Mouse (Mus musculus): ENCODE measurements around the gene Tmem43. TPM values are rescaled to one million over a fixed set of nuclear protein-coding genes. Genes with fewer than 3 reads are reported as not detected.

Tmem43 gene
- total RNA-seq, 2 experiments from 2014 or later, result 28.7 to 31.8 TPM

DNA sequence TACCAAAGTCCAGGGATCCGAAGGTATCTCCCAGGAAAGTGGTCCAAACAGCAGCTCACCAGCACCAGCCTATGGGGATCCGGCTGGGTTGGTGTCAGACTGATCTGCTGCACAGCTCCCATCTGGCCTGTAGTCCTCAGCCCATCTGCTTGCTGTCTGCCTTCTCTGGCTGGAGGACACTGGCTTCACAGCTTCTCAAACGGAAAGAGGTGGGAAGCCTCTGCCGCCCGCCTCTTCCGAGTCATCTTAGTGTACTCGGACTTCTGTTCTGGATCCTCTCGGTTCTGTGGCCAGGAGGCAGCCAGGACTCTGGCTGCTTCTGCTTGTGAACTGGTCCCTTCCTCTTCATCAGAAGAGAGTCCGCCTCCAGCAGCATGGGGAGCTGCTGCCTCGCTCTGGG, 16.4 kb downstream of the Tmem43 start:
- DNase-seq, result peak; percentile 50 to 60

DNA sequence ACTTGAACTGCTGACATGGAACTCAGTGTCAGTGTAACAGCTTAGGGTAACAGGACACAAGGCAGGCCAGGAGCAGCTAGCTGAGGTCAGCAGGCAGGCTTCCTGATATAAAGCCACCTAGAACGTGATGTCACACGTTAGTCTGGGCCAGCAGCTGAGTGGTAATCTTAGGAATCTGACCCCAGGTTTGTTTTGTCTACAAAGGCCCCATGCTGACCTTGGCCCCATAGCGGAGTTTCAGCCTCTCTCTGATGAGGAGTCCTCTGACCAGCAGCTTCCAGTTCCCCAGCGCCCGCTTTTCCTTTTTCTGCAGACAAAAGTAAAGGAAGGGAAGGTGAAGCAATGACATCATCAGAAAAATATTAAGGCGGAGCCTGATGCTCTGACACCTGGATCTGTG, 17.5 kb downstream of the Tmem43 start:
- DNase-seq, result no peak

DNA sequence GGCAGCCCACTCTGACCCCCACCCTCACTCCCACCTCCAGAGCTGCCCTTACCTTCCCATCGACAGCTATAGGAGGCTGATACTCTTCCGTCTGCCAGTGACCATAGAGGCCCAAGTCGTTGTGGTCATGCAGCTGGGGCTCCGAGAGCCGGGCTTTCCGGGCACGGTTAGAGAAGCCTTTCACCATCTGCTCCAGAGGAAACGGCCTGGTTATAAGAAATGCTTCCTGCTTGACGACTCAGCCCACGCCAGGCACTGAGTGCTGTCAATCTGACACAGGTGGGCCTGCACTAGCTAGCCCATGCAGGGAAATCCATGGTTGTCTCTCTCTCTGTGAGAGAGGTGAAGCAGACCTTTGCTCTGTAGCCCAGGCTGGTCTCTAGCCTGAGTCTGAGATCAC, 19.6 kb downstream of the Tmem43 start:
- no peak for DNase-seq

DNA sequence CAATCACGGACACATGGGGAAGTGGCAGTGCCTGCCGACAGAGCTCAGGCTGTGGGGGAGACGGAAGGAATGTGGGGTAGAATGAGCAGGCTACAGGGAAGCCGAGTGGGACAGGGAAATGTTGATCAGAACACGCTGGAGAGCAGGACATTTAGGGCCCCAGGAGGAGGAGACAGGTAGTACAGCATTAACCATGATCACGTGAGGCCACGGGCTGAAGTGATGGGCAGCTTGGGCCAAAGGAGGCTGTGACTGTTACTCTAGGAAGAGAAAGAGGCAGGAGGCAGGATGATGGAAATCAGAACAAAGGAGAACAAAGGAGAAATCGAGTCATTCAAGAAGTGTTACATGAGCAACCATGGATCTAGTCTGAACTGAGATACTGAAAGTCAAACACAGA, 21.0 kb downstream of the Tmem43 start:
- DNase-seq, result no peak

DNA sequence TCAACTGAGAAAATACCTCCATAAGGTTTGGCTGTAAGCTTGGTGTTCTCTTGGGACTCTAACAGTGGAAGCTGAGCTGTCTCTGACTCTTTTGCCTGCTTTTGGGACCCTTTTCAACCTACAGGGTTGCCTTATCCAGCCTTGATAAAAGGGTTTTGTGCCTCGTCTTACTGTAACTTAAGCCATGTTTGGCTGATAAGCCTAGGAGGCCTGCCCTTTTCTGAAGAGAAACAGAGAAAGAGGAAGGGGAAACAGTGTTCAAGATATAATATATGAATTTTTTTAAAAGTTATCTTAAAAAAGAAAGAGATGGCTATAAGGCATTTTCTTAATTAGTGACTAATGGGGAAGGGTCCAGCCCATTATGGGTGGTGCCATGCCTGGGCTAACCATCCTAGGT, 29.8 kb downstream of the Tmem43 start:
- no peak for DNase-seq

DNA sequence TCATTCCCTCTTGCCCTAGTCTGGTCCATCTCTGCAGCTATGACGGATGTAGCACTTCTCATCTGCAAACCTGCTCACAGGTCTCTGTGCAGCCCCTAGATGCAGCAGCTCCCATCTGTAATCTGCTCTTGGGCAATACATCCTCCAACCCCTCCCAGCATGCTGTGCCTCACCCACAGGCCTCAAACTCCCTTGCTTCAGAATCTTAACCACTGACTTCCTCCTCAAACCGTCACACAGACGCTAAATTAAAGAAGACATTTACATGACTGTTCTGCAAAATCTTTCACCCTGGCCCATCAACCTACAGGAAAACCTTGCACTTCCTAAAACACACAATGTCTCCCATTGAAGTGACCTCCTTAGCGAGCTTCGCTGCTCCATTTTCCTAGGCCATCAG, 32.5 kb downstream of the Tmem43 start:
- DNase-seq, result no peak

DNA sequence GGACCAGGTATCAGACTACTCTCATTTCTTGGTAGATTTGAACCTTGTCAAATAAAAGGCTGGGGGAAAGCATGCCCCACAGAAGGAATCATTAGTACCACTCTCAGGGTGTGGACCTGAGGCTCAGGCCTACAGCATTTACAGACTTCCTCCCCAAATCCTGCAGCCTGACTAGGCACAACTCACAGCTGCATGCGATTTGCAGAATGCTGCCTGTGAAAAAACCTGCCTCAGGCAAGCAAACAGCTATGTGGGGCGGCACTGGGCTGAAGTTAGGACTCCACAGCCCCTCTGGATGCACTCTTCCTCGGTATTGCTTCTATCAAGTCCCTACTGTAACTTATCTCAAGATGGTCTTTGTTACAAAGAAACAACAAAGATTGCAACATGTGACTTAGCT, 34.5 kb downstream of the Tmem43 start:
- DNase-seq, result no peak

DNA sequence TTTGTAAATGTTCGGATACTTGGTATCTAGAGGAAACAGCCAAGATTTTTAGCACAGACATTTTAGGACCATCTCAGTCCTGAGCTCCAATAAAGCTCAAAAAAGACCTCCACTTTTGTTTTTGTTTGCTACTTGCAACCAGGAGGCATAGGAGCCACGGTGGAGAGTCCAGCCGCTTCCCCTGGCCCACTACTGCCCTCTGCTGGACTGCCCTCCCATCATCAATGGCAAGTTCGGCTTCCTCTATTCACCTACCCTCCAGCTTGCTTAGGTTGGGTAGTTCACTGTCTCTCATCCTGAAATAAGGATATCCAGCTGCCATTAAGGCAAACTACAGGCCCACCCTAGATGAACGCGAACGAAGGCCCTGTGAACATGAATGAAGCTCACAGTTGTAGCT, 35.8 kb downstream of the Tmem43 start:
- DNase-seq, result peak; percentile 39 to 57

DNA sequence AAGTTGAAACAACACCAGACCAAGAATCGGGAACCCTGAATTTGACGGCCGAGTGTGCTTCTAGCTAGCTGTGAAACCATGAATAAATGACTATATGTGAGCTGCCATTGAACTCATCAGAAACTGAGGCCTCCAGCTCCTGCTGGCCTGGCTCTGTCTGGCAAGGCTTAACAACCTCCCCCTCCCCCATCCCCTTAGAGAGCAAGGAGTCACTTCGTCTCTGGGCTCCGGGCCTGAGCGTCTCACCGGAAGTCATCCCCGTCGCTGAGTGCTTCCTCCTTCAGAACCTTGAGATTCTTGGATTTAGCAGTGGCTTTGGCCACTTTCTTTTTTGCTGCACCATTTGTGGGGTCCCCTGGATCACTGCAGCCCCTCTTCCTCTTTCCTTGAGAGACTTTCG, 36.7 kb downstream of the Tmem43 start:
- no peak for DNase-seq

DNA sequence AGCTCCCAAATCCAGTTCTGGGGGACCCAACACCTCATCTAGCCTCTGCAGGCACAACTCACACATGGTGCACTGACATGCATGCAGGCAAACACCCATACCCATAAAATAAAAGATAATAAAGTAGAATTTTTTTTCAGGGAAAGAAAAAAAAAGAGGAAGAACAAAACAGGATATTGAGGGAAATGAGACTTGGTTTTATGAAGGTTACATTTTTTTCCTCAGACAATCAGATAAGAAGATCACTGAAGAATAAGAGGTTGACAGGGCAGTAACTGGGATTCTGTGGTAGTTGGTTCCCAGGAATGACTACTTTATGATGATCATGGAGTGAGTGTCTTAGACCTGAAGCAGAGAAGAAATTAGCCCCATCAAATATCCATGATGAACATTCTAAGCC, 40.6 kb downstream of the Tmem43 start:
- DNase-seq, result no peak

DNA sequence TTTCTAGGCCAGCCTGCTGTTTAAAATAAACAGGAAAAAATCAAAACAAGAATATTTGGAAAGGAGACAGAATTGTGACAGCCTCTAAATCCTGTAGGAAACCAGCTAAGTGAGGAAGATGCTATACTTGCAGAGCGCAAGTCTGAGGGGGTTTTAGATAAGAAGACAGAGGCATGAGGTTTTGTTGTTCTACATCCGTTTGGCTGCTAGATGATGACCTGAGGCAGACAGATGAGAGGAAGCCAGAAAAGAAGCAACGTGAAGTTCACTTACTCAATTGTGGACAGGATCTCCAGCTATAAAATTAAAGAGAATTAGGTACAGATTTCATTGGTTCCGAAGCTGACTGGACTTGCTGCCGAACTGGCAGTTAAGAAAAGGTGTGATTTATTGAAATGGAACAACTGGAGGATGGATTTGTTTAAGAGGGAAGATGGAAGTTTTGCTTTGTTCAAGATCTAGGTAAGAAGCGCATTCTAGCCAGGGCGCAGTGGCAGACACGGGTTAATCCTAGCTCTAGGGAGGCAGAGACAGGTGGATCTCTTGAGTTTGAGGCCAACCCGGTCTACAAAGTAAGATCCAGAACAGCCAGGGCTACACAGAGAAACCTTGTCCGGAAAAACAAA, 41.3 kb downstream of the Tmem43 start:
- DNase-seq, result no peak

DNA sequence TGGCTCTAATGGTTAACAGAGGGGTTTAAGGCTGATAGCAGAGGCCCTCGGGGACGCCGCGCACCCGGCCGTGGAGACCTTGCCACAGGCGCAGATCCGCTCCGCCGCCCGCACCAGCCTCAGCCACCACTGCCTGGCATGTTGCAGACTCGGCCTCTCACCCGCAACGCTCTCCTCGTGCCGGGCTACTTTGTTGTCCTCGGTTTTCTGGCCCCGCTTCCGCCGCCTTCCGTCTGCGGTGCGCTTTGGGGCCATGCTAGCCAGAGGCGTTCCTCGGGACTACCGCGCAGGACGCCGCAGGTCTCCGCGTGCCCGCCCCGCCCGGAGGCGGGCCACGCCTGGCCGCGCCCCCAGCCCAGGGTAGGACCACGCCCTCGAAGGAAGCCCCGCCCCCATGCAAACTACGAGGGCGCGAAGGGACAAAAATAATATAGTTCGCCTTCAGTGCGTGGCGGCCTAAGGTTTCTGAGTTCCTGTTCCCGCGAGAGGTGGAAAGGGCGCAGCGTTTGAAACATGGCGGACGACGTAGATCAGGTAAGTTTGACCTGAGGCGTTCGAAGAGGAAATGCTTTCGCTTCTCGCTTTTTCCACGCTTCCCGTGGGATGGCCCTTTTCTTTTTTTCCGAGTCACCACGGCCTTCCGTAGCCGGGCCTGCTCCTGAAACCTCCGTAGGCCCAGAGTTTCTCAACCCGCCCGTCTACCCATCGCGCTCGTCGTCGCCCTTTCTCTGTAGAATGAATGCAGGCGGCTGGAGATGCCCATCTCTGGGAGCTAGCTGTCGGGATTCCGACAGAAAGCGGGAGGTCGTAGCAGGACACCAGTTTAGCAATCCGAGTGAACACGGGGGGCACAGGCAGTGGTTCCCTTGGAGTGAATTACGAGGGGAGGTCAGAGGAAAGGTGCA, 42.3 kb downstream of the Tmem43 start, which contains the start of the genes Xpc and Lsm3:
TSS of gene Xpc (minus strand) at position 344 of the 905 bp plus-strand sequence.
TSS of gene Lsm3 (plus strand) at position 384 of the 905 bp plus-strand sequence.
- DNase-seq, result peak; percentile 97 to 99

DNA sequence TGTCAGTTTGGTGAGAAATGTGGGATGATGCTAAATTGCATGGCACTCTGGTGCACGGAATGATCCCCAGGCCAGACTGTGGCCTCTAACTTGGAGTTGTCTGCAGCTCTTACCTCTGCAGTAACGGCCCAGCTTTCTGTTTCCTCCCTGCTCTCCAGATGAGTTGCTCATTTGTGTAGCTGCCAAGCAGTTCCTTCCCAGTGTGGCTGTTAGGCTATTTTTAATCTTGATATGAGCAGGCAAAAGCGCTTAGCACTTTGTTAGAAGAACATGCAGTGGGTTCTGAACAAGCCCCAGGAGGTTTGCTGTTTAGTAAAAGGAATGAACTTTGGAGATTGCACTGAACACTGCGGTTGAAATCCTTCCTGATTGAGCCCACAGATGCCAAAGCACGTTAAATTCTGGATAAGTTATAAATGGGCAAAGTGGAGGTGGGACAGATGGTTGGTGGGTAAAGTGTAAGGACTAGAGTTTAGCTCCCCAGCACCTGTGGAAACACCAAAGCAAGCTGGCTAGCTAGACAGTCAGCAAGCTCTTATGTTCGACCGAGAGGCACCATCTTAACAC, 45.0 kb downstream of the Tmem43 start:
- no peak for DNase-seq

DNA sequence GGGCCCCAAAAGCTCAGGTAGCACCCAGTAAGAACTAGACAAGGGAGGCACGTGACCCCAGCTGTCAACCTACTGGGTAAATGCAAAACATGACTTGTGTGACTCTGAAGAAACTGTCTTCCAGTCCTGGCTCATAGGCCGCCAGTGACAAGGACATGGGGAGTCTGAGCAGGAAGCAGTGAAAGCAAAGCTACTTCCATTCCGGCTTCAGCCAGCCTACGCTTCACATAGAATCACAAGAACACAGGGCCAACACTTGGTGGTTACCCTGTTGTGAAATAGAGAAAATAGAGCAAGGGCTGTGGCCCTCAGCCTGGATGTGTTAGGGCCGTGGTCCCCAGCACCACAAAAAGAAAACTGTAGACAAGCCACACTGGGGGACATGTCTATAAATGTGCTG, 49.3 kb downstream of the Tmem43 start:
- no peak for DNase-seq

DNA sequence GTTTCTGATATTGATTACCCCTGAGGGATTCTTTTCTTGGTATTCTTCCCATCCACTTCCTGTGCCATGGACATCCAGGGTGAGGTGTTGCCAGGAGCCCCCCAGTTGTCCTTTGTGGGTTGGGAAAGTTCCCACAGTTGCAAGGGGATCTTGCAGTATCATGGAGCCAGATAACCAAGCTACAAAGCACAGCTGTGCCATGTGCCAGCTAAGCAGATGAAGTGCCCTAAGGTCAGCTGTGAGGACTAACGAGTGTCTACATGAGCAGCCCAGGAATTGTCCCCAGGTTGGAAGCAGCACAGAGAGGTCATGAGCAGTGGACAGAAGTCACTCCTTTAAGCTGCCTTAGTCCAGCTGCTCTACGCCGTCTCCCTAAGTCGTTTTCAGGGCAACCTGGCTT, 52.0 kb downstream of the Tmem43 start:
- DNase-seq, result no peak

DNA sequence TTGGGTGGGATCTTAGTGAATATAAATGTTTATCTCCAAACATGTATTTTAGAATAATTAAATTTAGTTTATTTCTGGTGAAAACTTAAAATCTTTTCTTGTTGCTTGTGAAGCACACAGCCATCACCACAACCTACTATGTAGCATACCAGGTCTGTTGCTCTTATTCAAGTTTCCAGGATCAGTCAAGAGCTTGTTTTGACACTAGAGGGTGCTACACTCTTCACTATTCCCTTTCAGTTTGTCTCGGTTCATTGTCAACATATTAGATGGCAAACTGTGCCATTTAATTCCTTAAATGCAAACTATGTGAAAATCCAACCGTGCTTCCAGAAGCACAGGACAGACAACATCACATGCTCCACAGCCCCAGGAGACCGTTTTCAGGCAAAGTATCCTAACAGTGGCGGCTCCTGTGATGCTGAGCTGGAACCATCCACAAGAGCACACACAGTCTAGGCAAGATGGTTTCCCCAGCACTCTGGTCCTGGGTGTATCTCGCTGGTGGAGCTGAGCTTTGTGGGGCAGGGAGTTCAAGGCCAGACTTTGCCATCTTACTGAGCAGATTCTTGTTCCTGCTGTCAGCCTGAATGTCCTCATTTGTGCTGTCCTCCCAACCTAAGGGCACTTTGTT, 53.8 kb downstream of the Tmem43 start:
- no peak for DNase-seq

DNA sequence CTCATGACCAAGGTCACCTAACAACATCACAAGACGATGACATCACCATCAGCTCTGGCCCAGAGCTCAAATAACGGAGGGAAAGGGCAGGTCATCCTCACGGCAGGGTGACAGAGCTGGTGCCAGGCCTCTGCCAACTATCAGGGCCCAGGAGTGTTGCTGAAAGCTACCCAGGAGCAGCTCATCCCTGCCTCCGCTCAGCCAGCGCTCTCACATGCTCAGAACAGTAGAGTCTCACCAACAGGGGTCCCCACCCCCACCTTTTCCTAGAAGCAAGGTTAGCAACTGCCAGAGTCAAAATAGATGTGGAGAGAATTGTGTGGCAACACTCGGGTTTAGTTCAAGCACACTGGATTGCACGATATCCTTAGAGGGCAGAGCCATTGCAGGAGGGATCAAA, 54.8 kb downstream of the Tmem43 start:
- DNase-seq, result no peak

DNA sequence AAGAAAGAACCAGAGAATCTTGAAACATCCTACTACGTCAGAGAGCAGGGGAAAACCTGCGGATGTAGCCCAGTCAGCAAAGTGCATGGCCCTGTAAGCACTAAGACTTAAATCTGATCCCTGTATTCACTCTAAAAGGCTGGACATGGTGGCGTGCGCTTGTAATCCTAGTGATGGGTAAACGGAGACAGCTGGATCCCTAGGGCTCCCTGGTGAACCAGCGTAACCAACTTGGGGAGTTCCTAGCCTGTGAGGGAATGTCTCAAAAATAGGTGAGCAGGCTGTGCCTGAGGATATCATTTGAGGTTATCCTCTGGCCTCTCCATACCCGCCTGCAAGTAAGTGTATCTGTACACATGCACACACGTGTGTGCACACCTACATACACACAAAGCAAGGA, 57.2 kb downstream of the Tmem43 start:
- DNase-seq, result no peak

DNA sequence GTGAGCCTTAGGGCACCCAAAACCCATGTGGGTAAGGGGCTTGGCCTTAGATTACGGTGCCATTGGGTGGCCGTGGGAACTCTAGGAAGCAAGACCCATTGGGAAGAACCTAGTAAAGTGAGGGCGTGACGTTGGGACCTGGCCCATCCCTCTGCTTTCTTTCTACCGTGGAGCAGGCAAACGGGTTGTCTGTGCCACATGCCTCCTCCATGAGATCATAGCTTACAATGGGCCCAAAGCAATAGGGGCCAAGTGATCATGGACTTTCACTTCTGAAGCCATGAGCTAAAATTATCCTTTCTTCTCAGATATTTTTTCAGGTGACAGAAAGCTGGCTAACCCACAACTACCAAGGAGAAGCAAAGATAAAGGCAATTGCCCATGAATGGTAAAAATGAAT, 57.8 kb downstream of the Tmem43 start:
- no peak for DNase-seq

DNA sequence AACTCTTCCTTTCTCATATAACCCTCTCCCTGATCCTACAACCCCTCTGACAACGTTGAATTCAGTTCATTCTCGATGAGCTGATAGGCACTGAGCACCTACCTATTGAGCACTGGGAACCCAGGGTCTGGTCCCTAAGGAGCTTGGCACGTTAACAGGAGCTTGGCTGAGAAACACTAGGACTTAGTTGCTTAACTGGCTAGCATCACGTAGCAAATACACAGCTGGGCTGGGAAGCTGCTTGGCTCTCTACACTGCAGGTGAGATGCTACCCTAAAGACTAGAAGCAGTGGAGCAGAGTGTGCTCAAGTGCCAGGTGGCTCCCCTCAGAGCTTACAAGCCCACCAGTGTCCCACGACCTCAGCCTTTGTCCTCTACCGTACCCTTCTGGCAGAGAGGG, 59.2 kb downstream of the Tmem43 start:
- DNase-seq, result no peak

DNA sequence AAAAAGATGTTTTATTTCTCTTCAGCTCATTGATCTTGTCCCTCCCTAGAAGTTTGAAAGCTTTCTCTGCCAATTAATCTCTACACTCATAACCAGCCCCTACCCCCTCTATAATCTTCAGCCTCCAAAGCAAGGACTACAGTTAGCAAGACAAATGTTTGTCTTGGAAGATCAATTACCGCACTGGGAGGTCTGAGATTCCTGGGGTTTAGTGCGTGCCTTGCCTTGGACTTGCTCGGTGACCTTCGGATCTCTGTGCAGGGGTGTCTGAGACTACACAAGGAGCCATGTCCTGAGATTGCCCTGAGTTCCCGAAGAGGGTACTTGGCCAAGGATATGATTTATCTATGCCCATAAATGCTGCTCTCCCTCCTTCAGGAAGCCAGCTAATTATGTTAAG, 59.9 kb downstream of the Tmem43 start:
- DNase-seq, result no peak

DNA sequence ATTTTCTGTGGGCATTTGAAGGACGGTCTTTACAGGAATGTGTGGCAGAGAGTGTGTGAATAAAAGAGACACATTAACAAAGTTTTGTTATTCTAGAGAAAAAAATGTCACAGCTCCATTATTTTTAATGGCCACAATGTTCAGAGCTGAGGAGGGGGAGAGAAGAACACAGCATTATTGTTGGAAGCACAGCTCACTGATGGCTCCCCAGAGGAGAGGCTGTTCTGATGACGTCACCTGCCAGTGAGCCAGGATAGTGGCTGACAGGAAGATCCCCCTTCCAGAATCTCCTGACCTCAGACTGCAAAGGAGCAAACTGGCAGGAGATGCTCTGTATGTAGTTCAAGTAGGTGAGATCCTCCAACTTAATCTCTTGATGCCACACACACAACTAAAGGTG, 60.3 kb downstream of the Tmem43 start:
- DNase-seq, result no peak

DNA sequence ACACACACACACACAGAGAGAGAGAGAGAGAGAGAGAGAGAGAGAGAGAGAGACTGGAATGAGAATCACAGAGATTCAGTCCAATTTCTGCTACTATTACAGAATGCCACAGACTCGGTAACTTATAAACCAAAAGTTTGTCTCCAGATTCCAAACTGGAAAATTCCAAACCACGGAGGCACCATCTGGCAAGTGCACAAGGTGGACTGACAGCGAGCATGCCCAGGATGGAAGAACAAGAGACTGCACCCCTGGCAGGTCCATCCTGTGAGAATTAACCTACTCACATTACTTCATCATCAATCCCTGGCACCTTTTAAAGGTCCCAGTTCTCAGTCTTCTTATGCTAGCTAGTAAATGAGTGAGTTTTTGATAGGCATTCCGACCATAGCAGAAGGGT, 60.8 kb downstream of the Tmem43 start:
- DNase-seq, result no peak
